Mouse (Mus musculus) neutrophil, adult 83 days (primary cell): Measurements from ENCODE around the gene 4933428M09Rik. TPM values are rescaled to one million over a fixed set of nuclear protein-coding genes. Genes with fewer than 3 reads are reported as not detected.

Experiments
- total RNA-seq, 2 experiments: library from RNA; stranded (reverse); gene quantifications; one replicate each; pipeline ENCODE4 v1.2.4; 2023

Gene 4933428M09Rik
- total RNA-seq = not detected

DNA sequence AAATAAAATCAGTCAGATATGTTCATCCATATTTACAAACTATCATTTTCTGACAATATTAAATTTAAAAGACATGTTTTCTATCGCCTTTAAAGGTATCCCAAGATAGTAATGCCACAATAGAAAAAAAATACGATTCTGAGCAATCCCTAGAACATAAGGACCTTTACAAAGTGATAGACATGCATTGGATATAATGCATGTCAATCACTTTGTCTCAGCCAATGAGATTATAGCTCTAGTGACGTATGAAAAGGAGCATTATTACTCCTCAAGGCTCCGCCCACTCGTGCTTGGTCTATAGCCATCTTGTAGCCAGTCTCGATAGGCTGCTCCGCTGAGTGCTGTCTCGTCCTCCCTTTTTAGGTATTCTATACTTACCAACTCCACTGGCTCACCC, at the start of gene 4933428M09Rik:
TSS of gene 4933428M09Rik (plus strand) at position 301 of the 400 bp plus-strand sequence.

DNA sequence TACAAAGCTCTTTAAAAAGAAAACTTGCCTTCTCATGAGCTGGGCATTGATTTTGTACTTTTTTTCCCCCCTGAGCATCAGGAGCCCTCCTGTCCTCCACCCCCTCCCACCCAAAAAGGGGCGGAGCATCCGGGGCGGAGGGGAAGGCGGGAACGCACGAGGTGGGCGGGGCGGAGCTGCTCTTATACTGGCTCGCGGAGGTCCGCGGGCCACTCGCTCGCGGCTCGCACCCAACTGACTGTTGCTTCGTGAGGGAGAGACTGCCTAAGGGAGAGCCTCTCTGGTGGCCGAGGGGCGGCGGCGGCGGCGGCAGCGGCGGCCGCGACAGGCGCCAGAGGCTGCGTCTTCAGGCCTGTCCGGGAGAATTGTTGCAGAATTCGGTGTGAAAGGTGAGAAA, 30.8 kb downstream of the 4933428M09Rik start, which contains the start of gene Mum1l1:
TSS of gene Mum1l1 (plus strand) at position 214 of the 397 bp plus-strand sequence.

Other genes with a start within 250 kb of the 4933428M09Rik start
- gene Serpina7, start 94.0 kb upstream of the 4933428M09Rik start, total RNA-seq = not detected
- gene 4930513O06Rik, start 93.0 kb upstream of the 4933428M09Rik start, total RNA-seq = not detected
- not detected for gene Mum1l1, start 30.8 kb downstream of the 4933428M09Rik start, total RNA-seq
- gene Trap1a, start 154.5 kb downstream of the 4933428M09Rik start, total RNA-seq = not detected